Mouse (Mus musculus): ENCODE results near the gene Prmt7. TPM values are rescaled to one million over a fixed set of nuclear protein-coding genes. Genes with fewer than 3 reads are reported as not detected.

Prmt7 gene
- polyA plus RNA-seq, 1 experiment from 2014 or later, result 68.8 TPM

- H3K4me3 ChIP-seq (ENCODE audit: low read depth, low read length), result no peak overlapping the region
- H3K4me1 ChIP-seq (replicated peaks; ENCODE audit: control insufficient read depth, insufficient read depth, low read length), result no peaks in the 10 kb centered on the region
- DNase-seq (ENCODE audit: low spot score) (no peak), ATAC-seq (replicated peaks; ENCODE audit: low FRiP score) (no peak)
- H3K36me3 ChIP-seq (ENCODE audit: control insufficient read depth, insufficient read depth, low read length), result no peaks in the 10 kb centered on the region
- no peak overlapping the region for H3K27ac ChIP-seq (ENCODE audit: low read depth, low read length)
- no peak overlapping the region for H3K9ac ChIP-seq (ENCODE audit: low read length)
- H3K9me3 ChIP-seq (ENCODE audit: control insufficient read depth, low read length), result no peaks in the 10 kb centered on the region
- no peaks in the 10 kb centered on the region for H3K27me3 ChIP-seq (ENCODE audit: control insufficient read depth, insufficient read depth, low read length)
- 81% methylated on average over 9 of the region's 9 CpGs for WGBS
- H3K4me2 ChIP-seq (ENCODE audit: low read depth, low read length, severe bottlenecking), result no peak overlapping the region
Observed at GRCm38 (mm10) chr8:106300739-106301715, 90.3 kb downstream of the Prmt7 start.

Other genes starting within 250 kb of the Prmt7 start
- 10.6 and 11.4 TPM in 2 replicates for gene Slc12a4, start 244.8 kb upstream of the Prmt7 start, polyA plus RNA-seq (2014; fragmentation: Nextera tagmentation; extraction: Ambion mirVana)
- gene Dpep3, start 231.5 kb upstream of the Prmt7 start, polyA plus RNA-seq (2014; fragmentation: Nextera tagmentation; extraction: Ambion mirVana), result not detected in 2 replicates
- gene Dus2, start 219.6 kb upstream of the Prmt7 start, polyA plus RNA-seq (2014; fragmentation: Nextera tagmentation; extraction: Ambion mirVana), result 16.5 and 20.7 TPM in 2 replicates
- not detected in 2 replicates for gene Dpep2nb, start 205.0 kb upstream of the Prmt7 start, polyA plus RNA-seq (2014; fragmentation: Nextera tagmentation; extraction: Ambion mirVana)
- 21.0 and 22.4 TPM in 2 replicates for gene Ddx28, start 199.1 kb upstream of the Prmt7 start, polyA plus RNA-seq (2014; fragmentation: Nextera tagmentation; extraction: Ambion mirVana)
- 4.5 and 5.3 TPM in 2 replicates for gene Nfatc3, start 152.1 kb upstream of the Prmt7 start, polyA plus RNA-seq (2014; fragmentation: Nextera tagmentation; extraction: Ambion mirVana)
- gene Esrp2, start 74.0 kb upstream of the Prmt7 start, polyA plus RNA-seq (2014; fragmentation: Nextera tagmentation; extraction: Ambion mirVana), result 2.3 and 2.4 TPM in 2 replicates
- gene Pla2g15, start 60.5 kb upstream of the Prmt7 start, polyA plus RNA-seq (2014; fragmentation: Nextera tagmentation; extraction: Ambion mirVana), result 7.1 and 7.4 TPM in 2 replicates
- 103 and 106 TPM in 2 replicates for gene Slc7a6, start 42.1 kb upstream of the Prmt7 start, polyA plus RNA-seq (2014; fragmentation: Nextera tagmentation; extraction: Ambion mirVana)
- 44.1 and 46.8 TPM in 2 replicates for gene Slc7a6os, start within 50 bp of the Prmt7 start, polyA plus RNA-seq (2014; fragmentation: Nextera tagmentation; extraction: Ambion mirVana)
- gene Smpd3, start 127.1 kb downstream of the Prmt7 start, polyA plus RNA-seq (2014; fragmentation: Nextera tagmentation; extraction: Ambion mirVana), result 11.1 and 11.8 TPM in 2 replicates
- gene Zfp90, start 204.4 kb downstream of the Prmt7 start, polyA plus RNA-seq (2014; fragmentation: Nextera tagmentation; extraction: Ambion mirVana), result 32.8 and 34.0 TPM in 2 replicates